Mouse (Mus musculus) embryonic facial prominence, embryonic 11.5 days (tissue): ENCODE measurements around the gene Loxl1. TPM values are rescaled to one million over a fixed set of nuclear protein-coding genes. Genes with fewer than 3 reads are reported as not detected.

ENCODE experiments used
- ATAC-seq: fragments of 200-750 bp; cut with Nextera tagmentation; replicated peaks from 2 replicates; pipeline ENCODE4 v1.8.0; 2017; ENCODE audit warnings: low read depth; ENCODE audit not compliant: insufficient number of reproducible peaks, low FRiP score, low TSS enrichment
- DNase-seq: peaks from one replicate; pipeline ENCODE4 v3.0.0-alpha.2; 2015; ENCODE audit warnings: low spot score
- H3K27ac ChIP-seq: fragments of 300-500 bp; sonication (generic); replicated peaks from 2 replicates; pipeline ENCODE4 v1.5.1; 2014; ENCODE audit warnings: mild to moderate bottlenecking, low read depth, low read length, control low read depth
- H3K27me3 ChIP-seq: fragments of 300-500 bp; sonication (generic); 2 replicates; pipeline ENCODE4 v1.6.1; 2014; ENCODE audit warnings: mild to moderate bottlenecking, low read length, moderate library complexity, mixed read lengths; ENCODE audit not compliant: control insufficient read depth, insufficient read depth
- H3K36me3 ChIP-seq: fragments of 300-500 bp; sonication (generic); replicated peaks from 2 replicates; pipeline ENCODE4 v1.6.1; 2014; ENCODE audit warnings: low read depth, mild to moderate bottlenecking, low read length, moderate library complexity, mixed read lengths; ENCODE audit not compliant: control insufficient read depth, insufficient read depth
- H3K4me1 ChIP-seq: fragments of 300-500 bp; sonication (generic); 2 replicates; pipeline ENCODE4 v1.6.1; 2014; ENCODE audit warnings: low read length, mixed read lengths; ENCODE audit not compliant: control insufficient read depth, insufficient read depth
- H3K4me2 ChIP-seq: fragments of 300-500 bp; sonication (generic); 2 replicates; pipeline ENCODE4 v1.6.1; 2014; ENCODE audit warnings: low read depth, mild to moderate bottlenecking, control low read depth, low read length, moderate library complexity
- H3K4me3 ChIP-seq: fragments of 300-500 bp; sonication (generic); 2 replicates; pipeline ENCODE4 v1.5.1; 2014; ENCODE audit warnings: low read depth, low read length, control low read depth
- H3K9ac ChIP-seq: fragments of 300-500 bp; sonication (generic); replicated peaks from 2 replicates; pipeline ENCODE4 v1.6.1; 2014; ENCODE audit warnings: mild to moderate bottlenecking, control low read depth, low read length
- H3K9me3 ChIP-seq: fragments of 300-500 bp; sonication (generic); replicated peaks from 2 replicates; pipeline ENCODE4 v1.6.1; 2016; ENCODE audit warnings: mild to moderate bottlenecking, low read length, inconsistent platforms, mixed read lengths; ENCODE audit not compliant: control insufficient read depth
- WGBS: fragments of 180-500 bp; shearing (Covaris S2); extraction: QIAGEN DNeasy Blood & Tissue Kit; methylation state at CpG from one replicate; pipeline ENCODE4 v1.1.7; 2014; 5-methylcytosine and 5-hydroxymethylcytosine counted together
- polyA plus RNA-seq: library from polyadenylated mRNA; unstranded; fragments of >200 nt; fragmentation: Nextera tagmentation; extraction: Ambion mirVana; gene quantifications from 2 replicates; pipeline ENCODE4 v1.2.1, GENCODE M21; 2014

Loxl1 gene
- polyA plus RNA-seq, 1 experiment from 2014 or later: 11.0 TPM

GRCm38 (mm10) chr9:58250322-58250721 is 62.7 kb downstream of the Loxl1 start:
- WGBS: 82% methylated on average over 8 of the region's 8 CpGs
- H3K4me1 ChIP-seq: peaks cover 7% of the 10 kb centered on the region

DNA sequence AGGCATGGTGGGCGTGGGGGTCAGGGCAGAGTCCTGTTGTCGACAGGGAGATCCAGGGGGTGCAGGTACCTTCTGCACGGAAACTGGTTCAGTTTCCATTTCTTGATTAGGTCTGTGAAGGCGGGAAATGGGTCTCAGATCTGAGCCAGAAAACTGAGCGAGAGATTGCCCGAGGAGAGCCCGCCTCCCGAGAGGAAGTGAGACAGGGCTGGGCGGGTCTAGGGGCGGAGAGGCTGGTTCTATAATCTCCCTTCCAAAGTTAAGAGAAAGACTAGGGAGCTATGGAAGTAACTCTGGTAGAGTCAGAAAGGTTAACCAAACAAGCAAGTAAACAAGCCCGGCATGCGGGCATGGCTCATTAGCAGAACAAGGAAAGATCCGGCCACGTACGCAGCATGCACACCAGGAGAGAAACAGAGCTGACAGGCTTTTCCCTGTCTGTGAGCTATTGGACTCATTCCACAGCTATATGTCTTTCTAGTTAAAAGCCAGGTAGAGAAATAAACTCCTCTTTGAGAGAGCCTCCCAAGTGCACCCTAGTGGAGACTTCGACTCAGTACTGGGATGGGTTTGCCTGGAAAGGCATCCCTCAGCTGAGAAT is 63.3 kb downstream of the Loxl1 start, which contains the start of gene Pml:
Pml (minus strand) TSS at position 195 of the 601 bp plus-strand sequence.
- WGBS: under 1% methylated on average over 16 of the region's 16 CpGs
- Histone ChIP-seq H3K9ac (peak within 1 kb of the TSS; percentile 76), H3K9me3 (no peaks in the 10 kb centered on the region), H3K36me3 (no peaks in the 10 kb centered on the region), H3K27me3 (no peaks in the 10 kb centered on the region), H3K27ac (peak within 1 kb of the TSS; percentile 59), H3K4me1 (peaks cover 7% of the 10 kb centered on the region), H3K4me2 (peak within 1 kb of the TSS; percentile 78), H3K4me3 (peak within 1 kb of the TSS; percentile 51)
- DNase-seq (peak; percentile 79), ATAC-seq (0 out of 2 replicates have a peak, but pooled peaks have one; percentile 50)

More at GRCm38 (mm10) chr9:58250322-58250721, 62.7 kb downstream of the Loxl1 start:
- DNase-seq (no peak), ATAC-seq (no peak)
- no peaks in the 10 kb centered on the region for H3K9me3 ChIP-seq
- no peak overlapping the region for H3K4me2 ChIP-seq
- H3K4me3 ChIP-seq: no peak overlapping the region
- no peaks in the 10 kb centered on the region for H3K27me3 ChIP-seq
- no peaks in the 10 kb centered on the region for H3K36me3 ChIP-seq
- H3K27ac ChIP-seq: no peak overlapping the region
- no peak overlapping the region for H3K9ac ChIP-seq

GRCm38 (mm10) chr9:58248746-58249413 is 64.1 kb downstream of the Loxl1 start:
- DNase-seq: no peak
- H3K9ac ChIP-seq: peak overlapping the region; percentile 76
- 42% methylated on average over 7 of the region's 7 CpGs for WGBS
- peak overlapping the region; percentile 59; the same call in 1 of the 2 replicates for H3K27ac ChIP-seq
- H3K4me2 ChIP-seq: peak overlapping the region; percentile 78
- ATAC-seq: no peak
- H3K36me3 ChIP-seq: no peaks in the 10 kb centered on the region
- no peaks in the 10 kb centered on the region for H3K27me3 ChIP-seq
- H3K9me3 ChIP-seq: no peaks in the 10 kb centered on the region
- H3K4me1 ChIP-seq: peaks cover 7% of the 10 kb centered on the region
- H3K4me3 ChIP-seq: peak overlapping the region; percentile 51

DNA sequence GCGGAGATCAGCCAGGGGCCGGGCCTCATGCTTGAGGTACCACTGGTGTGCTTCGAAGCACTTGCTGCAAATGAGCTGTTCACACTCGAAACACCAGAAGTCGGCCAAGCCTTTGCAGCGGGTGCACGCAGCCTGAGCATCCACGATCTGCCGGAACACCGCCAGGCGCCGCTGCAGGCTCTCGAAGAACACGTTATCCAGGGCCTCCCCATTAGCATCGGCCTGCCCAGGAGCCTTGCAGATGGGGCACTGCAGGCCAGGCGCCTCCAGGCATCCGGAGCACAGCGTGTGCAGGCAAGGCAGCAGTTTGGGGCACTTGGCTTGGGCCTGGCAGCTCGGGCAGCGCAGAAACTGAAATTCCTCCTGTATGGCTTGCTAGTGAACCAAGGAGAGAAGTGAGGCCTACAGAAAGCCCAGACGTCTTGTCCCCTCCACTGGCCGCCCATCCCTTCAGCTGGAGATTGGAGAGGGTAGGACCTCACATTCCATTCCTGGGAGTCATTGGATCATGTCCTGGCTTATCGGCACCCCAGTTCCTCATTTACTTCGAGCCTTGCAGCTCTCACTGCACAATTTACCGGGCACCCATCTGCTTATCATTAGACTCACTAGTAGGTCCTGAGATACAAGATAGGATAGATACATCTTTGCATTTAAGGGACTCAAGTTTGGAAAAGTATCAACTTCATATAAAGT is 65.8 kb downstream of the Loxl1 start:
- Histone ChIP-seq H3K27ac (peak overlapping the region; percentile 47), H3K4me1 (peaks cover 7% of the 10 kb centered on the region), H3K9ac (peak overlapping the region; percentile 60), H3K4me3 (peak overlapping the region; percentile 28), H3K27me3 (no peaks in the 10 kb centered on the region), H3K4me2 (peak overlapping the region; percentile 48), H3K36me3 (no peaks in the 10 kb centered on the region), H3K9me3 (no peaks in the 10 kb centered on the region)
- ATAC-seq (peak; percentile 79; the same call in 1 of the 2 replicates), DNase-seq (peak; percentile 85)
- 8% methylated on average over 25 of the region's 25 CpGs for WGBS

- no peak for ATAC-seq
- H3K4me3 ChIP-seq: no peak overlapping the region
- no peaks in the 10 kb centered on the region for H3K9me3 ChIP-seq
- H3K9ac ChIP-seq: no peak overlapping the region
- no peak for DNase-seq
- 74% methylated on average over 4 of the region's 4 CpGs for WGBS
- H3K27me3 ChIP-seq: no peaks in the 10 kb centered on the region
- no peaks in the 10 kb centered on the region for H3K36me3 ChIP-seq
- peaks cover 7% of the 10 kb centered on the region for H3K4me1 ChIP-seq
- no peak overlapping the region for H3K27ac ChIP-seq
- no peak overlapping the region for H3K4me2 ChIP-seq
Measured at GRCm38 (mm10) chr9:58246083-58246591, 66.8 kb downstream of the Loxl1 start.

DNA sequence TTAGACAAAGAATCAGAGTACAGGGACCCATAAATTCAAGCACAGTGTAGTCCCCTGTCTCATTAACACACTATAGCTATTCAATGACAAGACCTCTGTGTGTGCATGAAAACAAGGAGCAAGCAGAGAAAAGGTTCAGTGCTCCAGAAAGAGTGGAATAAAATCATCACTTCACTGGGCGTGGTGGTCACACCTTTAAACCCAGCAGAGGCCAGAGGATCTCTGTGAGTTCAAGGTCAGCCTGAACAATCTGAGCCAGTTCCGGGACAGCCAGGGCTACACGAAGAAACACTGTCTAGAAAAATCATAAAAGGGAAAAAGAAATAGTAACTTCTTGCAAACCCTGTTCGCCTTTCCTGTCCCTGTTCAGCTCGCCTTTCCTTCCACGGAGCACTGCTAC is 69.3 kb downstream of the Loxl1 start:
- Histone ChIP-seq H3K9me3 (no peaks in the 10 kb centered on the region), H3K4me2 (no peak overlapping the region), H3K27ac (no peak overlapping the region), H3K9ac (no peak overlapping the region), H3K4me1 (peaks cover 7% of the 10 kb centered on the region), H3K27me3 (no peaks in the 10 kb centered on the region), H3K4me3 (no peak overlapping the region), H3K36me3 (no peaks in the 10 kb centered on the region)
- WGBS: 86% methylated on average over 6 of the region's 6 CpGs
- DNase-seq: no peak
- no peak for ATAC-seq

GRCm38 (mm10) chr9:58242696-58243095 is 70.3 kb downstream of the Loxl1 start:
- H3K9ac ChIP-seq: no peak overlapping the region
- 87% methylated on average over 5 of the region's 5 CpGs for WGBS
- ATAC-seq (no peak), DNase-seq (no peak)
- no peak overlapping the region for H3K4me3 ChIP-seq
- no peak overlapping the region for H3K4me2 ChIP-seq
- no peak overlapping the region for H3K27ac ChIP-seq
- H3K4me1 ChIP-seq: peaks cover 7% of the 10 kb centered on the region; the same call in 1 of the 2 replicates
- H3K9me3 ChIP-seq: no peaks in the 10 kb centered on the region
- no peaks in the 10 kb centered on the region for H3K36me3 ChIP-seq
- no peaks in the 10 kb centered on the region for H3K27me3 ChIP-seq
